Mouse (Mus musculus) left cerebral cortex, postnatal 14 days (tissue): ENCODE measurements at regions not wholly inside any gene's neighbourhood (a gene's known extent, or its start where the extent isn't known, plus 50 kb on each side); places are given as distances from the start of the nearest gene placed in this dataset.

ENCODE experiments used
- DNase-seq, 2 experiments: peaks; one replicate each; pipeline ENCODE4 v3.0.0; 2021 to 2022; ENCODE audit warnings: low spot score in 2 of 2, mixed read lengths in 1 of 2
- intact Hi-C: fragments of 180-260 bp; cut with DNase I; formaldehyde crosslinking; loops from one replicate; pipeline ENCODE4 v1.15.1; 2025

GRCm38 (mm10) chr1:147411816-147412215, 917.3 kb downstream of the Brinp3 start:
- intact Hi-C loops, result no loop called here
- peak in 1 of 2 experiments; percentile 1 for DNase-seq

GRCm38 (mm10) chr1:147440402-147440801, 945.8 kb downstream of the Brinp3 start:
- no peak for DNase-seq
- intact Hi-C loops, result no loop called here

- no peak for DNase-seq
- intact Hi-C loops, result no loop called here
Measured at GRCm38 (mm10) chr1:147446601-147447000, 952.0 kb downstream of the Brinp3 start.
